Comparison of ENCODE assay signal across 8 mouse cellular contexts in the genomic region with DNA sequence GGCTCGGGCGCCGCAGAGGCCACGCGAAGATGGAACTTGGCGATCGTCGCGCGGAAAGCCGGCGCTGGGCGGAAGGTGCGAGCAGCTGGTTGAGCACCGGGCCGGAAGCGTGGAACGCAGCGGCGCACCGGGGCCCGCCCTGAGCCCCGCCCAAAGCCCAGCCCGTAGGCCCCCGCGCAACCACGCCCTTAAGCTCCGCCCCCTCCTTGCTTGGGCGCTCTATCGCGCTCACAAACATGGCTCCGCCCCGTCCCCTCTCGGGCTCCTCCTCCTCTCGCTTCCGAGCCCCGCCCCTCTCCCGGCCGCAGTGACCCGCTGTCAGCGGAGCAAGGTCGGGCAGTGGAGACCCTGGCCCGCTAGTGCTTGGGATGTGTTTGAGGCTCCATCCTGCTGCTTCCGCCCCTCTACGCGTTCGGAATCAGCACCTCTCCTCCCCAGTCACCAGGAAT. TPM values are rescaled to one million over a fixed set of nuclear protein-coding genes. Genes with fewer than 3 reads are reported as not detected.
DNase-seq lines count a peak whose midpoint lies in the region; ATAC-seq lines count a peak whose summit lies in the region.

TSS of gene 1110008P14Rik (minus strand) at position 164 of the 449 bp plus-strand sequence.

- H3K9me3 ChIP-seq in intestine, embryonic 14.5 days (ENCODE audit: control insufficient read depth, low read length): no peaks in the 10 kb centered on the region

- H3K4me3 ChIP-seq in intestine, embryonic 14.5 days (ENCODE audit: low read depth, low read length): peak within 1 kb of the TSS; percentile 71

- H3K9ac ChIP-seq in intestine, embryonic 14.5 days (ENCODE audit: low read length): peak within 1 kb of the TSS; percentile 58

- H3K4me1 ChIP-seq in intestine, embryonic 14.5 days (replicated peaks; ENCODE audit: control insufficient read depth, insufficient read depth, low read length): no peaks in the 10 kb centered on the region

- no peak within 1 kb of the TSS for H3K27ac ChIP-seq in intestine, embryonic 14.5 days (ENCODE audit: low read depth)

- DNase-seq in adrenal gland, adult 2 months: peak; percentile 98
- peak; percentile 98 for DNase-seq in embryo, embryonic 10.5 days (ENCODE audit: low spot score)
- DNase-seq in gastrocnemius, postnatal 25 days: peak; percentile 94
- DNase-seq in intestine, embryonic 14.5 days (ENCODE audit: low spot score): peak; percentile 93
- DNase-seq in left cerebral cortex, postnatal 25 days (ENCODE audit: low spot score in 2 of 2): peak; percentile 92 to 95
- DNase-seq in mesoderm, embryonic 11.5 days (ENCODE audit: low read depth, low spot score): peak; percentile 95
- DNase-seq in right cerebral cortex, postnatal 25 days: peak; percentile 95
- DNase-seq in urinary bladder, postnatal 36 days (ENCODE audit: low spot score in 2 of 2): peak; percentile 90 to 94

- peak within 1 kb of the TSS; percentile 99 for H3K4me2 ChIP-seq in intestine, embryonic 14.5 days (ENCODE audit: low read length)

- ATAC-seq in intestine, embryonic 14.5 days (replicated peaks; ENCODE audit: low FRiP score, low TSS enrichment, low read depth): peak; percentile 91

- intact Hi-C loops in left cerebral cortex, postnatal 25 days (cut with DNase I): loop anchor here (1.0 kb wide), 1 partner anchor 18 kb away; no protein-coding TSS in a partner anchor

- H3K36me3 ChIP-seq in intestine, embryonic 14.5 days (ENCODE audit: control insufficient read depth, insufficient read depth, low read length): peaks cover 25% of the 10 kb centered on the region

- WGBS in intestine, embryonic 14.5 days: under 1% methylated on average over 46 of the region's 47 CpGs

- no peaks in the 10 kb centered on the region; the same call in 1 of the 2 replicates for H3K27me3 ChIP-seq in intestine, embryonic 14.5 days (replicated peaks; ENCODE audit: control insufficient read depth, insufficient read depth, low read length)

RNA-seq across cellular contexts. Expression of gene 1110008P14Rik, which starts in this region (rescaled TPM):
- 100 to 1,000 TPM; 152 to 167 TPM for total RNA-seq in adrenal gland, adult 2 months (2021)
- 1,060 and 1,061 TPM in 2 replicates for polyA plus RNA-seq in adrenal gland, adult 2 months (2012; rRNA removed)
- 10 to 100 TPM; 35.2 to 39.7 TPM for total RNA-seq in gastrocnemius, postnatal 25 days (2021)
- polyA plus RNA-seq in intestine, embryonic 14.5 days (2014; fragmentation: Nextera tagmentation; extraction: Ambion mirVana): 35.7 and 36.8 TPM in 2 replicates
- 100 to 1,000 TPM; 375 to 446 TPM for total RNA-seq in left cerebral cortex, postnatal 25 days (2021)

Comparison
In these comparisons a context has a peak if more than half of its experiments do, and no peak if none do; other contexts are left out.
1. RNA of gene 1110008P14Rik (polyA plus RNA-seq): 1,060 to 1,061 TPM in adrenal gland, adult 2 months; 35.7 to 36.8 TPM in intestine, embryonic 14.5 days; every median in the first group is over 10 times any median in the second.
2. Peak in every context shown above with its lines, with median percentiles within 50 percentile points of each other: DNase-seq.